Mouse (Mus musculus) hindbrain, embryonic 12.5 days (tissue): ENCODE measurements around the gene Tcf7l2. TPM values are rescaled to one million over a fixed set of nuclear protein-coding genes. Genes with fewer than 3 reads are reported as not detected.

Experiments
- ATAC-seq: fragments of 200-750 bp; cut with Nextera tagmentation; 2 replicates; pipeline ENCODE4 v1.8.0; 2017; ENCODE audit warnings: moderate TSS enrichment; ENCODE audit not compliant: low FRiP score
- H3K27ac ChIP-seq: fragments of 300-500 bp; sonication (generic); 2 replicates; pipeline ENCODE4 v1.5.1; 2016; ENCODE audit warnings: mild to moderate bottlenecking
- H3K27me3 ChIP-seq: fragments of 300-500 bp; sonication (generic); 2 replicates; pipeline ENCODE4 v1.6.1; 2016; ENCODE audit warnings: mild to moderate bottlenecking
- H3K36me3 ChIP-seq: fragments of 300-500 bp; sonication (generic); 2 replicates; pipeline ENCODE4 v1.6.1; 2016; ENCODE audit warnings: mild to moderate bottlenecking
- H3K4me1 ChIP-seq: fragments of 300-500 bp; sonication (generic); 2 replicates; pipeline ENCODE4 v1.6.1; 2016
- H3K4me2 ChIP-seq: fragments of 300-500 bp; sonication (generic); replicated peaks from 2 replicates; pipeline ENCODE4 v1.6.1; 2016; ENCODE audit warnings: mild to moderate bottlenecking
- H3K4me3 ChIP-seq: fragments of 300-500 bp; sonication (generic); 2 replicates; pipeline ENCODE4 v1.5.1; 2016; ENCODE audit warnings: mild to moderate bottlenecking
- H3K9ac ChIP-seq: fragments of 300-500 bp; sonication (generic); 2 replicates; pipeline ENCODE4 v1.6.1; 2016; ENCODE audit warnings: mild to moderate bottlenecking, moderate library complexity
- H3K9me3 ChIP-seq: fragments of 300-500 bp; sonication (generic); replicated peaks from 2 replicates; pipeline ENCODE4 v1.6.1; 2016; ENCODE audit warnings: mild to moderate bottlenecking
- WGBS: fragments of 180-500 bp; shearing (Covaris S2); methylation state at CpG from one replicate; pipeline ENCODE4 v1.1.7; 2016; 5-methylcytosine and 5-hydroxymethylcytosine counted together
- polyA plus RNA-seq: library from polyadenylated mRNA; unstranded; fragments of >200 nt; fragmentation: Nextera tagmentation; extraction: Ambion mirVana; gene quantifications from 2 replicates; pipeline ENCODE4 v1.2.1, GENCODE M21; 2016

The Tcf7l2 gene
- polyA plus RNA-seq, 1 experiment from 2014 or later = 78.0 TPM

- Histone ChIP-seq H3K9ac (no peak overlapping the region), H3K4me1 (no peaks in the 10 kb centered on the region), H3K27ac (no peak overlapping the region), H3K27me3 (no peaks in the 10 kb centered on the region), H3K36me3 (peaks cover 6% of the 10 kb centered on the region; the same call in 1 of the 2 replicates), H3K4me2 (no peak overlapping the region), H3K9me3 (no peaks in the 10 kb centered on the region), H3K4me3 (no peak overlapping the region)
- no peak for ATAC-seq
- 61% methylated on average over 7 of the region's 7 CpGs for whole genome bisulfite sequencing
Measured at GRCm38 (mm10) chr19:55933947-55934729, 192.5 kb downstream of the Tcf7l2 start.

GRCm38 (mm10) chr19:55934730-55935003 is 193.0 kb downstream of the Tcf7l2 start:
- no peak for ATAC-seq
- no peak overlapping the region for H3K27ac ChIP-seq
- no peak overlapping the region for H3K9ac ChIP-seq

GRCm38 (mm10) chr19:55937026-55937425 is 195.4 kb downstream of the Tcf7l2 start:
- Histone ChIP-seq H3K4me2 (no peak overlapping the region), H3K27me3 (no peaks in the 10 kb centered on the region)

More at GRCm38 (mm10) chr19:55934730-55935003, 193.0 kb downstream of the Tcf7l2 start:
- 79% methylated on average over 3 of the region's 3 CpGs for WGBS
- Histone ChIP-seq H3K4me2 (no peak overlapping the region), H3K4me1 (no peaks in the 10 kb centered on the region), H3K27me3 (no peaks in the 10 kb centered on the region), H3K36me3 (peaks cover 6% of the 10 kb centered on the region; the same call in 1 of the 2 replicates), H3K9me3 (no peaks in the 10 kb centered on the region), H3K4me3 (no peak overlapping the region)

GRCm38 (mm10) chr19:55938254-55939046 is 196.8 kb downstream of the Tcf7l2 start:
- H3K4me3 ChIP-seq = no peak overlapping the region
- H3K27me3 ChIP-seq = no peaks in the 10 kb centered on the region
- ATAC-seq = no peak
- no peak overlapping the region for H3K27ac ChIP-seq
- H3K4me1 ChIP-seq = peaks cover 7% of the 10 kb centered on the region; the same call in 1 of the 2 replicates
- no peak overlapping the region for H3K9ac ChIP-seq
- no peaks in the 10 kb centered on the region for H3K9me3 ChIP-seq
- H3K4me2 ChIP-seq = no peak overlapping the region
- no peaks in the 10 kb centered on the region for H3K36me3 ChIP-seq
- 92% methylated on average over 21 of the region's 21 CpGs for WGBS

More at GRCm38 (mm10) chr19:55937026-55937425, 195.4 kb downstream of the Tcf7l2 start:
- Histone ChIP-seq H3K36me3 (no peaks in the 10 kb centered on the region), H3K27ac (no peak overlapping the region), H3K4me3 (no peak overlapping the region), H3K4me1 (peaks cover 7% of the 10 kb centered on the region; the same call in 1 of the 2 replicates), H3K9me3 (no peaks in the 10 kb centered on the region), H3K9ac (no peak overlapping the region)
- WGBS = 91% methylated on average over 3 of the region's 3 CpGs
- ATAC-seq = no peak

- no peak overlapping the region for H3K4me2 ChIP-seq
- H3K9me3 ChIP-seq = no peaks in the 10 kb centered on the region
- no peak overlapping the region for H3K9ac ChIP-seq
- H3K27me3 ChIP-seq = no peaks in the 10 kb centered on the region
- no peak for ATAC-seq
- 86% methylated on average over 5 of the region's 5 CpGs for WGBS
- no peak overlapping the region for H3K27ac ChIP-seq
- peaks cover 7% of the 10 kb centered on the region; the same call in 1 of the 2 replicates for H3K4me1 ChIP-seq
- H3K4me3 ChIP-seq = no peak overlapping the region
- H3K36me3 ChIP-seq = no peaks in the 10 kb centered on the region
Measured at GRCm38 (mm10) chr19:55939090-55939489, 197.5 kb downstream of the Tcf7l2 start.

- no peaks in the 10 kb centered on the region for H3K9me3 ChIP-seq
- H3K4me1 ChIP-seq = peaks cover 7% of the 10 kb centered on the region; the same call in 1 of the 2 replicates
- no peak overlapping the region for H3K4me2 ChIP-seq
- WGBS = 91% methylated on average over 4 of the region's 4 CpGs
- H3K9ac ChIP-seq = no peak overlapping the region
- no peak overlapping the region for H3K4me3 ChIP-seq
- no peak for ATAC-seq
- no peak overlapping the region for H3K27ac ChIP-seq
- H3K27me3 ChIP-seq = no peaks in the 10 kb centered on the region
- no peaks in the 10 kb centered on the region for H3K36me3 ChIP-seq
Measured at GRCm38 (mm10) chr19:55939719-55940118, 198.1 kb downstream of the Tcf7l2 start.

GRCm38 (mm10) chr19:55940538-55941252 is 199.1 kb downstream of the Tcf7l2 start:
- no peak overlapping the region for H3K9ac ChIP-seq
- peaks cover 7% of the 10 kb centered on the region; the same call in 1 of the 2 replicates for H3K4me1 ChIP-seq
- no peaks in the 10 kb centered on the region for H3K9me3 ChIP-seq
- no peak overlapping the region for H3K4me2 ChIP-seq
- H3K27ac ChIP-seq = 0 out of 2 replicates have a peak overlapping the region, but pooled peaks have one; percentile 31
- ATAC-seq = no peak
- no peak overlapping the region for H3K4me3 ChIP-seq
- no peaks in the 10 kb centered on the region for H3K36me3 ChIP-seq
- 43% methylated on average over 11 of the region's 11 CpGs for WGBS
- H3K27me3 ChIP-seq = no peaks in the 10 kb centered on the region

GRCm38 (mm10) chr19:55941253-55942125 is 199.9 kb downstream of the Tcf7l2 start:
- Histone ChIP-seq H3K27me3 (no peaks in the 10 kb centered on the region), H3K4me3 (no peak overlapping the region), H3K9me3 (no peaks in the 10 kb centered on the region), H3K4me2 (no peak overlapping the region), H3K36me3 (no peaks in the 10 kb centered on the region), H3K27ac (peak overlapping the region; percentile 40; the same call in 1 of the 2 replicates), H3K4me1 (peaks cover 7% of the 10 kb centered on the region; the same call in 1 of the 2 replicates), H3K9ac (no peak overlapping the region)
- no peak for ATAC-seq
- WGBS = 67% methylated on average over 16 of the region's 16 CpGs

GRCm38 (mm10) chr19:55951397-55951796 is 209.8 kb downstream of the Tcf7l2 start:
- ATAC-seq = no peak
- H3K4me1 ChIP-seq = peaks cover 8% of the 10 kb centered on the region
- H3K27ac ChIP-seq = no peak overlapping the region
- no peaks in the 10 kb centered on the region for H3K9me3 ChIP-seq
- WGBS = 91% methylated on average over 5 of the region's 5 CpGs
- H3K4me2 ChIP-seq = no peak overlapping the region
- H3K4me3 ChIP-seq = no peak overlapping the region
- no peaks in the 10 kb centered on the region for H3K36me3 ChIP-seq
- no peak overlapping the region for H3K9ac ChIP-seq
- no peaks in the 10 kb centered on the region for H3K27me3 ChIP-seq

GRCm38 (mm10) chr19:55953207-55953606 is 211.6 kb downstream of the Tcf7l2 start:
- H3K36me3 ChIP-seq = no peaks in the 10 kb centered on the region
- no peaks in the 10 kb centered on the region for H3K9me3 ChIP-seq
- H3K27ac ChIP-seq = peak overlapping the region; percentile 45; the same call in 1 of the 2 replicates
- ATAC-seq = peak; percentile 40; the same call in 1 of the 2 replicates
- H3K27me3 ChIP-seq = no peaks in the 10 kb centered on the region
- H3K4me2 ChIP-seq = no peak overlapping the region
- no peak overlapping the region for H3K9ac ChIP-seq
- H3K4me1 ChIP-seq = peaks cover 8% of the 10 kb centered on the region
- WGBS = 69% methylated on average over 3 of the region's 3 CpGs
- H3K4me3 ChIP-seq = no peak overlapping the region

- H3K27me3 ChIP-seq = no peaks in the 10 kb centered on the region
- H3K4me2 ChIP-seq = no peak overlapping the region
- no peak overlapping the region for H3K9ac ChIP-seq
- no peaks in the 10 kb centered on the region for H3K36me3 ChIP-seq
- peaks cover 8% of the 10 kb centered on the region for H3K9me3 ChIP-seq
- H3K4me3 ChIP-seq = no peak overlapping the region
- WGBS = 79% methylated on average over 3 of the region's 3 CpGs
- peaks cover 8% of the 10 kb centered on the region for H3K4me1 ChIP-seq
- ATAC-seq = no peak
- H3K27ac ChIP-seq = no peak overlapping the region
Measured at GRCm38 (mm10) chr19:55955126-55955525, 213.5 kb downstream of the Tcf7l2 start.
